ENCODE assay signal across 20 mouse cellular contexts in genomic region chr1:128642212-128642611, GRCm38 (mm10). TPM values are rescaled to one million over a fixed set of nuclear protein-coding genes. Genes with fewer than 3 reads are reported as not detected.
DNase-seq lines count a peak whose midpoint lies in the region; ATAC-seq and TF ChIP-seq lines count a peak whose summit lies in the region.
"Had no signal": no experiment of that assay in that cellular context is flagged by ENCODE, and none has a peak within 500 bp of the region (broad histone marks: within the 10 kb centered on the region; RNA-seq: fewer than 3 reads in every experiment).

No protein-coding gene starts in this region.

- ATAC-seq in lung, postnatal 0 days, result no peak
- ATAC-seq in common myeloid progenitor, adult 5-6 weeks (replicated peaks; ENCODE audit: low read depth, poor library complexity, severe bottlenecking), result peak; percentile 89
- peak; percentile 43; the same call in 1 of the 2 replicates for ATAC-seq in neutrophil, adult 5-6 weeks (ENCODE audit: extremely low read depth, insufficient number of reproducible peaks, low FRiP score, poor library complexity, severe bottlenecking)
- ATAC-seq: activated CD4-positive, CD25-positive, alpha-beta regulatory T cell, adult 4 months had no signal

- DNase-seq in lung, postnatal 0 days (ENCODE audit: low spot score), result peak; percentile 24
- no peak for DNase-seq in lung, postnatal 14 days
- DNase-seq in limb, embryonic 10.5 days (ENCODE audit: low spot score), result no peak
- DNase-seq in layer of hippocampus, postnatal 25 days (ENCODE audit: extremely low spot score in 1 of 2, low spot score in 1 of 2), result no peak
- DNase-seq in embryo, embryonic 10.5 days (ENCODE audit: low spot score), result no peak
- DNase-seq: adrenal gland, postnatal 14 days; cerebellum, adult 9-11 months; gastrocnemius, postnatal 25 days; heart, adult 2 months; kidney, adult 2 months; liver, embryonic 13.5 days had no signal

- H3K9me3 ChIP-seq in lung, postnatal 0 days (ENCODE audit: low read length), result no peaks in the 10 kb centered on the region
- no peaks in the 10 kb centered on the region for H3K9me3 ChIP-seq in limb, embryonic 10.5 days (replicated peaks)
- H3K9me3 ChIP-seq: limb, embryonic 12.5 days; liver, embryonic 13.5 days; neural tube, embryonic 13.5 days had no signal

- H3K9ac ChIP-seq in lung, postnatal 0 days (replicated peaks; ENCODE audit: low read depth), result no peak overlapping the region
- H3K9ac ChIP-seq: hindbrain, embryonic 14.5 days; limb, embryonic 12.5 days; liver, embryonic 13.5 days; midbrain, embryonic 12.5 days; neural tube, embryonic 13.5 days had no signal

- TF ChIP-seq EP300 in lung, postnatal 0 days (IDR thresholded peaks at IDR 0.05), result no peak

- H3K36me3 ChIP-seq in lung, postnatal 0 days (ENCODE audit: insufficient read depth, low read length), result no peaks in the 10 kb centered on the region
- no peaks in the 10 kb centered on the region for H3K36me3 ChIP-seq in limb, embryonic 10.5 days
- H3K36me3 ChIP-seq: limb, embryonic 12.5 days; liver, embryonic 13.5 days; midbrain, embryonic 12.5 days; neural tube, embryonic 13.5 days had no signal

- no peak overlapping the region for H3K4me3 ChIP-seq in lung, postnatal 0 days (ENCODE audit: low read depth, low read length)
- no peak overlapping the region for H3K4me3 ChIP-seq in limb, embryonic 10.5 days
- H3K4me3 ChIP-seq: heart, adult 2 months; limb, embryonic 12.5 days; liver, embryonic 13.5 days; midbrain, embryonic 12.5 days; myocyte; neural tube, embryonic 13.5 days had no signal

- no peaks in the 10 kb centered on the region for H3K27me3 ChIP-seq in lung, postnatal 0 days (replicated peaks; ENCODE audit: insufficient read depth, low read length)
- H3K27me3 ChIP-seq in limb, embryonic 10.5 days (ENCODE audit: low read depth, poor library complexity, severe bottlenecking), result no peaks in the 10 kb centered on the region
- H3K27me3 ChIP-seq: limb, embryonic 12.5 days; liver, embryonic 13.5 days; neural tube, embryonic 13.5 days had no signal

- no peak for TF ChIP-seq CTCF in lung, postnatal 0 days (IDR thresholded peaks at IDR 0.05)

- WGBS in lung, postnatal 0 days, result 72% methylated on average over 2 of the region's 2 CpGs
- 82% methylated on average over 2 of the region's 2 CpGs for WGBS in limb, embryonic 10.5 days

- no peak overlapping the region for H3K4me2 ChIP-seq in lung, postnatal 0 days (replicated peaks; ENCODE audit: low read depth, low read length)
- H3K4me2 ChIP-seq: hindbrain, embryonic 14.5 days; limb, embryonic 12.5 days; liver, embryonic 13.5 days; midbrain, embryonic 12.5 days; neural tube, embryonic 13.5 days had no signal

- H3K27ac ChIP-seq in lung, postnatal 0 days (ENCODE audit: low read length), result no peak overlapping the region
- peak overlapping the region; percentile 6; the same call in 1 of the 2 replicates for H3K27ac ChIP-seq in limb, embryonic 10.5 days
- H3K27ac ChIP-seq: heart, adult 2 months; hindbrain, embryonic 14.5 days; kidney, postnatal 0 days; limb, embryonic 12.5 days; liver, embryonic 13.5 days; midbrain, embryonic 12.5 days; neural tube, embryonic 13.5 days had no signal

- H3K4me1 ChIP-seq in lung, postnatal 0 days (ENCODE audit: insufficient read depth, low read depth, low read length), result peaks cover 4% of the 10 kb centered on the region; the same call in 1 of the 2 replicates
- peaks cover 26% of the 10 kb centered on the region for H3K4me1 ChIP-seq in limb, embryonic 10.5 days
- H3K4me1 ChIP-seq: liver, embryonic 13.5 days had no signal

RNA-seq across cellular contexts. Expression of gene Cxcr4, which starts 50.1 kb away (rescaled TPM):
- polyA plus RNA-seq in lung, postnatal 0 days (2015; fragmentation: Nextera tagmentation; extraction: Ambion mirVana), result 13.3 and 15.1 TPM in 2 replicates
- 77.8 and 110 TPM in 2 replicates for total RNA-seq in common myeloid progenitor, adult 5-6 weeks (2017)
- polyA plus RNA-seq in limb, embryonic 10.5 days (2016; fragmentation: Nextera tagmentation; extraction: Ambion mirVana), result 1.8 and 2.1 TPM in 2 replicates
- total RNA-seq in neutrophil, adult 5-6 weeks (2017), result 920 and 1,038 TPM in 2 replicates
- 1 to 10 TPM; 7.7 to 8.9 TPM for total RNA-seq in layer of hippocampus, postnatal 25 days (2021)
